Mouse (Mus musculus): ENCODE measurements around the gene Fam89a.

DNA sequence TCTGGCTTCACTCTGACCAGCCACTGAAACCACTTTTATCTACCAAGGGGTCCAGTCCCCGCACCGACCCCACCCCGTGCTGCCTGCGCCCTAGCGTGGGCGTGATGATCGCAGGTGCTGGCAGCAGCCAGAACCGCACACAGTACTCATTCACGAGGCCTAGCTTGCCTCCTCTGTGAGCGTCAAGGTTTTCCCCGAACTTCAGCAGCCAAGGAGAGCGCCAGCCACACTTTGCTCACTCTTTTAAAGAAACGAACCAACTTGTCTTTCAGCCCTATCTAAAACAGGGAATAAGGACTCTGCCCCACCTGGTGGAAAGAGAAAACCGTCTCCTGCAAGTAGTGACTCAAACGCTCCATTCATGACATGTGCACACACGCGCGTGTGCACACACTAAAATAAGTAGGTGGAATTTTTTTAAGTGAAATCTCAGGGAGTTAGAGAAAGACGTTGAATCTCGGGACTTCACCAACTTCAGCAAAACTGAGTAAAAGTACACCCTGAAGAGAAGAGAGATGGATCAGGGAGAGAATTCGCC is 762 bp upstream of the Fam89a start:
- TF ChIP-seq POLR2A (IDR thresholded peaks at IDR 0.05; ENCODE audit: insufficient read depth, low read length): no peak
- TF ChIP-seq CTCF (IDR thresholded peaks at IDR 0.05; ENCODE audit: low read depth, low read length): no peak
- TF ChIP-seq EP300 (IDR thresholded peaks at IDR 0.05; ENCODE audit: insufficient read depth, low read depth, low read length): no peak

Measured in ES-Bruce4 (cell line).